Mouse (Mus musculus): ENCODE measurements around the gene Tas2r104.

DNA sequence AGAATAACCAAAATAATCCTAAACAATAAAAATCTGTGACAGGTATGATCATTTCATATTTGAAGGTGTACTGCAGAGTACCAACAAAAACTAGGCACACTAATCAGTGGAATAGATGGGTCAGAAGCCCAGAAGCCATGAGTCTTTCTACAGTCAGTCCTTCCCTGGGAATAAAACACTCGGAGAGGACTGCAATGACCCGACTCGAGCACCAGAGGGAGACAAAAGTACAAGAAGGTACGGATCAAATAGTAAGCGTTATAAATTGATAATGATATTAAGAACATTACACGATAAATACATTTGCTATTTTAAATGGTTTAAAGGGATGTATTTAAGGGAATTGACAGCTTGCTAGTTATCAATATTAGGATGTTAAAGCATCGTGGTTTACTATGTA lies 27.3 kb upstream of the Tas2r104 start:
- TF ChIP-seq POLR2A (IDR thresholded peaks at IDR 0.05; ENCODE audit: insufficient read depth, low read depth, low read length) (no peak), CTCF (IDR thresholded peaks at IDR 0.05; ENCODE audit: insufficient read depth, low read depth, low read length) (no peak)

Data from olfactory bulb, adult 2 months (tissue).